Mouse (Mus musculus) limb, embryonic 12.5 days (tissue): Measurements from ENCODE around the gene Sox6. TPM values are rescaled to one million over a fixed set of nuclear protein-coding genes. Genes with fewer than 3 reads are reported as not detected.

Source experiments
- polyA plus RNA-seq: library from polyadenylated mRNA; unstranded; fragments of >200 nt; fragmentation: Nextera tagmentation; extraction: Ambion mirVana; gene quantifications from 2 replicates; pipeline ENCODE4 v1.2.1, GENCODE M21; 2016

Sox6 gene
- polyA plus RNA-seq, 1 experiment from 2014 or later: 91.5 TPM

Other genes starting within 250 kb of the Sox6 start
- 318 and 335 TPM in 2 replicates for gene 1110004F10Rik, start 601 bp upstream of the Sox6 start, polyA plus RNA-seq
- gene Gm4353, start 45.8 kb upstream of the Sox6 start, polyA plus RNA-seq: 1.5 and 1.6 TPM in 2 replicates